Mouse (Mus musculus): ENCODE measurements around the gene Oas1c.

- TF ChIP-seq CTCF (IDR thresholded peaks at IDR 0.05; ENCODE audit: low read depth, low read length) (no peak), POLR2A (IDR thresholded peaks at IDR 0.05; ENCODE audit: insufficient read depth, low read length) (no peak), EP300 (IDR thresholded peaks at IDR 0.05; ENCODE audit: insufficient read depth, low read depth, low read length) (no peak)
Observed at GRCm38 (mm10) chr5:120779922-120780321, 32.4 kb downstream of the Oas1c start.

Data from ES-Bruce4 (cell line).